Mouse (Mus musculus): ENCODE measurements around the gene Naa16.

GRCm38 (mm10) chr14:79358055-79358454, 32.5 kb downstream of the Naa16 start:
- no peak for TF ChIP-seq POLR2A (IDR thresholded peaks at IDR 0.05; ENCODE audit: extremely low read depth, insufficient read depth, low read length)
- TF ChIP-seq CTCF (IDR thresholded peaks at IDR 0.05; ENCODE audit: low read depth, low read length): no peak

Data from liver, adult 2 months (tissue).